ENCODE assay signal across 10 mouse cellular contexts in genomic region chr13:107587678-107588077, GRCm38 (mm10).
"Had no signal": no experiment of that assay in that cellular context is flagged by ENCODE, and none has a peak within 500 bp of the region (broad histone marks: within the 10 kb centered on the region; RNA-seq: fewer than 3 reads in every experiment).

No protein-coding gene starts in this region.

- H3K27me3 ChIP-seq: intestine, embryonic 15.5 days; limb, embryonic 12.5 days; midbrain, embryonic 13.5 days had no signal

- H3K4me1 ChIP-seq: intestine, embryonic 15.5 days; limb, embryonic 12.5 days had no signal

- H3K27ac ChIP-seq: intestine, embryonic 15.5 days; limb, embryonic 12.5 days; liver, embryonic 14.5 days; midbrain, embryonic 13.5 days had no signal

- H3K9me3 ChIP-seq: intestine, embryonic 15.5 days; limb, embryonic 12.5 days; midbrain, embryonic 13.5 days had no signal

- H3K36me3 ChIP-seq: intestine, embryonic 15.5 days; limb, embryonic 12.5 days; midbrain, embryonic 13.5 days had no signal

- ATAC-seq: intestine, embryonic 15.5 days; midbrain, embryonic 13.5 days had no signal

- H3K4me3 ChIP-seq: intestine, embryonic 15.5 days; limb, embryonic 12.5 days; midbrain, embryonic 13.5 days had no signal

- DNase-seq: kidney, adult 2 months; kidney, postnatal 10 days; lung, adult 18-20 months; right cerebral cortex, postnatal 4 days; spleen, adult 18-20 months; thymus, postnatal 36 days had no signal

- H3K9ac ChIP-seq: intestine, embryonic 15.5 days; limb, embryonic 12.5 days; liver, embryonic 14.5 days; midbrain, embryonic 13.5 days had no signal

- H3K4me2 ChIP-seq: intestine, embryonic 15.5 days; limb, embryonic 12.5 days; midbrain, embryonic 13.5 days had no signal
